Mouse (Mus musculus) embryonic facial prominence, embryonic 11.5 days (tissue): ENCODE measurements at regions not wholly inside any gene's neighbourhood (a gene's known extent, or its start where the extent isn't known, plus 50 kb on each side); places are given as distances from the start of the nearest gene placed in this dataset.
"Not testable (repeated sequence)": the region's sequence is repeated elsewhere in the genome, so short reads cannot be mapped to it uniquely, and the experiment has no call there.

ENCODE experiments used
- ATAC-seq: fragments of 200-750 bp; cut with Nextera tagmentation; replicated peaks from 2 replicates; pipeline ENCODE4 v1.8.0; 2017; ENCODE audit warnings: low read depth; ENCODE audit not compliant: insufficient number of reproducible peaks, low FRiP score, low TSS enrichment
- DNase-seq: peaks from one replicate; pipeline ENCODE4 v3.0.0-alpha.2; 2015; ENCODE audit warnings: low spot score
- H3K27ac ChIP-seq: fragments of 300-500 bp; sonication (generic); replicated peaks from 2 replicates; pipeline ENCODE4 v1.5.1; 2014; ENCODE audit warnings: mild to moderate bottlenecking, low read depth, low read length, control low read depth
- H3K27me3 ChIP-seq: fragments of 300-500 bp; sonication (generic); 2 replicates; pipeline ENCODE4 v1.6.1; 2014; ENCODE audit warnings: mild to moderate bottlenecking, low read length, moderate library complexity, mixed read lengths; ENCODE audit not compliant: control insufficient read depth, insufficient read depth
- H3K36me3 ChIP-seq: fragments of 300-500 bp; sonication (generic); replicated peaks from 2 replicates; pipeline ENCODE4 v1.6.1; 2014; ENCODE audit warnings: low read depth, mild to moderate bottlenecking, low read length, moderate library complexity, mixed read lengths; ENCODE audit not compliant: control insufficient read depth, insufficient read depth
- H3K4me1 ChIP-seq: fragments of 300-500 bp; sonication (generic); 2 replicates; pipeline ENCODE4 v1.6.1; 2014; ENCODE audit warnings: low read length, mixed read lengths; ENCODE audit not compliant: control insufficient read depth, insufficient read depth
- H3K4me2 ChIP-seq: fragments of 300-500 bp; sonication (generic); 2 replicates; pipeline ENCODE4 v1.6.1; 2014; ENCODE audit warnings: low read depth, mild to moderate bottlenecking, control low read depth, low read length, moderate library complexity
- H3K4me3 ChIP-seq: fragments of 300-500 bp; sonication (generic); 2 replicates; pipeline ENCODE4 v1.5.1; 2014; ENCODE audit warnings: low read depth, low read length, control low read depth
- H3K9ac ChIP-seq: fragments of 300-500 bp; sonication (generic); replicated peaks from 2 replicates; pipeline ENCODE4 v1.6.1; 2014; ENCODE audit warnings: mild to moderate bottlenecking, control low read depth, low read length
- H3K9me3 ChIP-seq: fragments of 300-500 bp; sonication (generic); replicated peaks from 2 replicates; pipeline ENCODE4 v1.6.1; 2016; ENCODE audit warnings: mild to moderate bottlenecking, low read length, inconsistent platforms, mixed read lengths; ENCODE audit not compliant: control insufficient read depth
- WGBS: fragments of 180-500 bp; shearing (Covaris S2); extraction: QIAGEN DNeasy Blood & Tissue Kit; methylation state at CpG from one replicate; pipeline ENCODE4 v1.1.7; 2014; 5-methylcytosine and 5-hydroxymethylcytosine counted together

- H3K36me3 ChIP-seq = no peaks in the 10 kb centered on the region
- no peak overlapping the region for H3K9ac ChIP-seq
- ATAC-seq = no peak
- DNase-seq = no peak
- no peaks in the 10 kb centered on the region for H3K27me3 ChIP-seq
- 76% methylated on average over 2 of the region's 2 CpGs for WGBS
- H3K9me3 ChIP-seq = no peaks in the 10 kb centered on the region
- H3K4me2 ChIP-seq = no peak overlapping the region
- no peak overlapping the region for H3K4me3 ChIP-seq
- no peaks in the 10 kb centered on the region for H3K4me1 ChIP-seq
- no peak overlapping the region for H3K27ac ChIP-seq
Measured at GRCm38 (mm10) chr10:26585106-26585505, 168.1 kb upstream of the Arhgap18 start.

- ATAC-seq, H3K9ac ChIP-seq, H3K27me3 ChIP-seq, H3K4me3 ChIP-seq, H3K4me2 ChIP-seq, H3K4me1 ChIP-seq, H3K27ac ChIP-seq, DNase-seq, H3K36me3 ChIP-seq, H3K9me3 ChIP-seq: not testable (repeated sequence)
- 64% methylated on average over 4 of the region's 4 CpGs for WGBS
Measured at GRCm38 (mm10) chr10:26607081-26607480, 146.1 kb upstream of the Arhgap18 start.

GRCm38 (mm10) chr10:26611246-26611645 lies 142.0 kb upstream of the Arhgap18 start:
- Histone ChIP-seq H3K9me3 (no peaks in the 10 kb centered on the region), H3K4me2 (no peak overlapping the region), H3K36me3 (no peaks in the 10 kb centered on the region), H3K9ac (no peak overlapping the region), H3K27me3 (no peaks in the 10 kb centered on the region), H3K4me1 (no peaks in the 10 kb centered on the region), H3K4me3 (no peak overlapping the region), H3K27ac (no peak overlapping the region)
- ATAC-seq = no peak
- no peak for DNase-seq

GRCm38 (mm10) chr10:26630196-26630760 lies 122.9 kb upstream of the Arhgap18 start:
- no peak overlapping the region for H3K9ac ChIP-seq
- DNase-seq (no peak), ATAC-seq (no peak)
- no peak overlapping the region for H3K4me2 ChIP-seq
- H3K27me3 ChIP-seq = no peaks in the 10 kb centered on the region
- no peak overlapping the region for H3K4me3 ChIP-seq
- 63% methylated on average over 4 of the region's 4 CpGs for WGBS
- H3K9me3 ChIP-seq = no peaks in the 10 kb centered on the region
- H3K27ac ChIP-seq = no peak overlapping the region
- H3K4me1 ChIP-seq = no peaks in the 10 kb centered on the region
- H3K36me3 ChIP-seq = no peaks in the 10 kb centered on the region

GRCm38 (mm10) chr10:26632266-26632665 lies 121.0 kb upstream of the Arhgap18 start:
- Histone ChIP-seq H3K27me3 (no peaks in the 10 kb centered on the region), H3K36me3 (no peaks in the 10 kb centered on the region), H3K4me3 (no peak overlapping the region), H3K9me3 (no peaks in the 10 kb centered on the region), H3K4me2 (no peak overlapping the region), H3K9ac (no peak overlapping the region), H3K4me1 (no peaks in the 10 kb centered on the region), H3K27ac (no peak overlapping the region)
- no peak for ATAC-seq
- DNase-seq = no peak
- 90% methylated on average over 5 of the region's 5 CpGs for WGBS

GRCm38 (mm10) chr10:26637459-26637858 lies 115.8 kb upstream of the Arhgap18 start:
- Histone ChIP-seq H3K27me3 (no peaks in the 10 kb centered on the region), H3K4me3 (no peak overlapping the region), H3K27ac (no peak overlapping the region), H3K9ac (no peak overlapping the region), H3K36me3 (no peaks in the 10 kb centered on the region), H3K4me2 (no peak overlapping the region), H3K9me3 (no peaks in the 10 kb centered on the region), H3K4me1 (no peaks in the 10 kb centered on the region)
- 44% methylated on average over 3 of the region's 3 CpGs for WGBS
- DNase-seq (no peak), ATAC-seq (no peak)

- H3K9me3 ChIP-seq = no peaks in the 10 kb centered on the region
- no peak overlapping the region for H3K4me2 ChIP-seq
- 60% methylated on average over 4 of the region's 4 CpGs for WGBS
- no peak for ATAC-seq
- H3K4me1 ChIP-seq = no peaks in the 10 kb centered on the region
- DNase-seq = no peak
- no peaks in the 10 kb centered on the region for H3K27me3 ChIP-seq
- no peak overlapping the region for H3K9ac ChIP-seq
- no peak overlapping the region for H3K27ac ChIP-seq
- H3K4me3 ChIP-seq = no peak overlapping the region
- H3K36me3 ChIP-seq = no peaks in the 10 kb centered on the region
Measured at GRCm38 (mm10) chr10:26638056-26638455, 115.2 kb upstream of the Arhgap18 start.

- Histone ChIP-seq H3K4me1 (no peaks in the 10 kb centered on the region), H3K27ac (no peak overlapping the region), H3K4me3 (no peak overlapping the region), H3K9ac (no peak overlapping the region), H3K27me3 (no peaks in the 10 kb centered on the region), H3K36me3 (no peaks in the 10 kb centered on the region), H3K9me3 (no peaks in the 10 kb centered on the region), H3K4me2 (no peak overlapping the region)
- WGBS = 87% methylated on average over 3 of the region's 3 CpGs
- no peak for ATAC-seq
- no peak for DNase-seq
Measured at GRCm38 (mm10) chr10:26639118-26639517, 114.1 kb upstream of the Arhgap18 start.
